Mouse (Mus musculus): Measurements from ENCODE around the gene Ccr10. TPM values are rescaled to one million over a fixed set of nuclear protein-coding genes. Genes with fewer than 3 reads are reported as not detected.

Ccr10 gene
- polyA plus RNA-seq, 1 experiment: 0.19 TPM

- DNase-seq (ENCODE audit: low spot score): no peak
Observed at GRCm38 (mm10) chr11:101154648-101155047, 20.6 kb downstream of the Ccr10 start.

GRCm38 (mm10) chr11:101152825-101153224 lies 22.4 kb downstream of the Ccr10 start:
- DNase-seq (ENCODE audit: low spot score): no peak

GRCm38 (mm10) chr11:101151063-101151462 lies 24.2 kb downstream of the Ccr10 start:
- no peak for DNase-seq (ENCODE audit: low spot score)

- DNase-seq (ENCODE audit: low spot score): no peak
Observed at GRCm38 (mm10) chr11:101149178-101150105, 25.8 kb downstream of the Ccr10 start.

GRCm38 (mm10) chr11:101148751-101149150 lies 26.5 kb downstream of the Ccr10 start:
- DNase-seq (ENCODE audit: low spot score): no peak

GRCm38 (mm10) chr11:101146377-101146776 lies 28.9 kb downstream of the Ccr10 start:
- DNase-seq (ENCODE audit: low spot score): no peak

GRCm38 (mm10) chr11:101143338-101144225 lies 31.7 kb downstream of the Ccr10 start:
- DNase-seq (ENCODE audit: low spot score): no peak

GRCm38 (mm10) chr11:101142215-101142967 lies 32.9 kb downstream of the Ccr10 start:
- no peak for DNase-seq (ENCODE audit: low spot score)

- no peak for DNase-seq (ENCODE audit: low spot score)
Observed at GRCm38 (mm10) chr11:101141088-101141487, 34.2 kb downstream of the Ccr10 start.

GRCm38 (mm10) chr11:101140164-101140819 lies 35.0 kb downstream of the Ccr10 start:
- DNase-seq (ENCODE audit: low spot score): no peak

GRCm38 (mm10) chr11:101138536-101139181 lies 36.6 kb downstream of the Ccr10 start:
- peak; percentile 42 for DNase-seq (ENCODE audit: low spot score)

- DNase-seq (ENCODE audit: low spot score): no peak
Observed at GRCm38 (mm10) chr11:101137000-101137399, 38.2 kb downstream of the Ccr10 start.

- DNase-seq (ENCODE audit: low spot score): no peak
Observed at GRCm38 (mm10) chr11:101134217-101134865, 40.9 kb downstream of the Ccr10 start.

GRCm38 (mm10) chr11:101133037-101133436 lies 42.2 kb downstream of the Ccr10 start:
- no peak for DNase-seq (ENCODE audit: low spot score)

GRCm38 (mm10) chr11:101131701-101132100 lies 43.5 kb downstream of the Ccr10 start:
- DNase-seq (ENCODE audit: low spot score): no peak

- no peak for DNase-seq (ENCODE audit: low spot score)
Observed at GRCm38 (mm10) chr11:101131187-101131586, 44.1 kb downstream of the Ccr10 start.

GRCm38 (mm10) chr11:101130056-101130756 lies 45.0 kb downstream of the Ccr10 start:
- DNase-seq (ENCODE audit: low spot score): no peak

- DNase-seq (ENCODE audit: low spot score): no peak
Observed at GRCm38 (mm10) chr11:101128996-101129577, 46.2 kb downstream of the Ccr10 start.

GRCm38 (mm10) chr11:101127075-101127474 lies 48.2 kb downstream of the Ccr10 start:
- DNase-seq (ENCODE audit: low spot score): no peak
